In genomic region chr16:89501870-89502269, GRCm38 (mm10) we compare ENCODE assay signal across 42 mouse cellular contexts. TPM values are rescaled to one million over a fixed set of nuclear protein-coding genes. Genes with fewer than 3 reads are reported as not detected.
"Had no signal": no experiment of that assay in that cellular context is flagged by ENCODE, and none has a peak within 500 bp of the region (broad histone marks: within the 10 kb centered on the region; RNA-seq: fewer than 3 reads in every experiment).

No protein-coding gene starts in this region.

- H3K9me3 ChIP-seq: heart, embryonic 10.5 days; heart, embryonic 12.5 days; hindbrain, embryonic 10.5 days; hindbrain, embryonic 12.5 days; hindbrain, embryonic 15.5 days; limb, embryonic 13.5 days; limb, embryonic 15.5 days had no signal

- DNase-seq: gastrocnemius, postnatal 14 days; gastrocnemius, postnatal 36 days; heart, adult 18-20 months; heart, postnatal 10 days; heart, postnatal 4 days; kidney, adult 18-20 months; kidney, adult 8-10 months; kidney, postnatal 10 days; kidney, postnatal 25 days; kidney, postnatal 4 days; layer of hippocampus, adult 9-11 months; layer of hippocampus, postnatal 36 days; left cerebral cortex, postnatal 4 days had no signal

- H3K9ac ChIP-seq: heart, embryonic 12.5 days; hindbrain, embryonic 12.5 days; hindbrain, embryonic 15.5 days; limb, embryonic 13.5 days; limb, embryonic 15.5 days; liver, embryonic 12.5 days; liver, embryonic 14.5 days had no signal

- H3K27ac ChIP-seq: heart, embryonic 10.5 days; hindbrain, embryonic 10.5 days; hindbrain, embryonic 12.5 days; hindbrain, embryonic 15.5 days; hindbrain, postnatal 0 days; limb, embryonic 13.5 days; limb, embryonic 15.5 days; liver, embryonic 12.5 days; liver, embryonic 14.5 days had no signal

- H3K27me3 ChIP-seq: heart, embryonic 12.5 days; hindbrain, embryonic 12.5 days; hindbrain, embryonic 15.5 days; limb, embryonic 13.5 days; limb, embryonic 15.5 days; liver, embryonic 12.5 days had no signal

- H3K36me3 ChIP-seq: heart, embryonic 10.5 days; heart, embryonic 12.5 days; hindbrain, embryonic 10.5 days; hindbrain, embryonic 12.5 days; hindbrain, embryonic 15.5 days; limb, embryonic 13.5 days; limb, embryonic 15.5 days; liver, embryonic 12.5 days had no signal

- ATAC-seq: hindbrain, postnatal 0 days; liver, embryonic 12.5 days had no signal

- H3K4me3 ChIP-seq: heart, embryonic 10.5 days; heart, embryonic 12.5 days; hindbrain, embryonic 10.5 days; hindbrain, embryonic 12.5 days; hindbrain, embryonic 15.5 days; limb, embryonic 13.5 days; limb, embryonic 15.5 days; liver, embryonic 12.5 days had no signal

- H3K4me2 ChIP-seq: heart, embryonic 12.5 days; hindbrain, embryonic 12.5 days; hindbrain, embryonic 15.5 days; limb, embryonic 13.5 days; limb, embryonic 15.5 days; liver, embryonic 12.5 days had no signal

- H3K4me1 ChIP-seq: heart, embryonic 10.5 days; heart, embryonic 12.5 days; hindbrain, embryonic 10.5 days; hindbrain, embryonic 12.5 days; hindbrain, embryonic 15.5 days; limb, embryonic 13.5 days; limb, embryonic 15.5 days; liver, embryonic 12.5 days had no signal

RNA-seq across cellular contexts. Expression of gene Krtap7-1, which starts 6.3 kb away (rescaled TPM):
- total RNA-seq: gastrocnemius, adult 18-20 months; gastrocnemius, adult 8-10 months; gastrocnemius, postnatal 14 days; gastrocnemius, postnatal 36 days; heart, adult 18-20 months; heart, adult 8-10 months; heart, postnatal 10 days; heart, postnatal 25 days; heart, postnatal 4 days; layer of hippocampus, adult 18-20 months; layer of hippocampus, adult 8-10 months; layer of hippocampus, postnatal 14 days; layer of hippocampus, postnatal 36 days; left cerebral cortex, adult 18-20 months; left cerebral cortex, adult 8-10 months; left cerebral cortex, postnatal 25 days; left cerebral cortex, postnatal 4 days had no signal
- polyA plus RNA-seq: gonadal fat pad, adult 2 months; heart, embryonic 10.5 days; heart, embryonic 12.5 days; heart, embryonic 14.5 days; heart, embryonic 16.5 days; hindbrain, embryonic 10.5 days; hindbrain, embryonic 12.5 days; hindbrain, embryonic 15.5 days; intestine, embryonic 14.5 days; kidney, embryonic 14.5 days; kidney, embryonic 16.5 days; limb, embryonic 11.5 days; limb, embryonic 13.5 days; liver, embryonic 12.5 days; liver, embryonic 14.5 days; liver, embryonic 16.5 days had no signal

RNA-seq across cellular contexts. Expression of gene Krtap8-1, which starts 14.1 kb away (rescaled TPM):
- total RNA-seq: gastrocnemius, adult 18-20 months; gastrocnemius, adult 8-10 months; gastrocnemius, postnatal 14 days; gastrocnemius, postnatal 36 days; heart, adult 18-20 months; heart, adult 8-10 months; heart, postnatal 10 days; heart, postnatal 25 days; heart, postnatal 4 days; hindbrain, postnatal 0 days; layer of hippocampus, adult 18-20 months; layer of hippocampus, adult 8-10 months; layer of hippocampus, postnatal 14 days; layer of hippocampus, postnatal 36 days; left cerebral cortex, adult 18-20 months; left cerebral cortex, adult 8-10 months; left cerebral cortex, postnatal 10 days; left cerebral cortex, postnatal 25 days; left cerebral cortex, postnatal 4 days had no signal
- polyA plus RNA-seq: gonadal fat pad, adult 2 months; heart, embryonic 10.5 days; heart, embryonic 12.5 days; heart, embryonic 14.5 days; heart, embryonic 16.5 days; hindbrain, embryonic 10.5 days; hindbrain, embryonic 12.5 days; hindbrain, embryonic 15.5 days; hindbrain, postnatal 0 days; intestine, embryonic 14.5 days; kidney, embryonic 14.5 days; kidney, embryonic 16.5 days; limb, embryonic 11.5 days; limb, embryonic 13.5 days; liver, embryonic 12.5 days; liver, embryonic 14.5 days; liver, embryonic 16.5 days had no signal
